Mouse (Mus musculus) forebrain, embryonic 14.5 days (tissue): ENCODE data around the gene Wnt9b. TPM values are rescaled to one million over a fixed set of nuclear protein-coding genes. Genes with fewer than 3 reads are reported as not detected.

ENCODE experiments used
- ATAC-seq: fragments of 200-750 bp; cut with Nextera tagmentation; 2 replicates; pipeline ENCODE4 v1.8.0; 2017; ENCODE audit warnings: mild to moderate bottlenecking, moderate library complexity
- DNase-seq: peaks from one replicate; pipeline ENCODE4 v3.0.0-alpha.2; 2015; ENCODE audit warnings: low spot score
- H3K27ac ChIP-seq: fragments of 300-500 bp; sonication (generic); 2 replicates; pipeline ENCODE4 v1.5.1; 2014; ENCODE audit warnings: low read depth, mild to moderate bottlenecking, control low read depth, low read length, moderate library complexity
- H3K27me3 ChIP-seq: fragments of 300-500 bp; sonication (generic); replicated peaks from 2 replicates; pipeline ENCODE4 v1.6.1; 2014; ENCODE audit warnings: low read length, control low read depth, mixed read lengths; ENCODE audit not compliant: control insufficient read depth, insufficient read depth
- H3K36me3 ChIP-seq: fragments of 300-500 bp; sonication (generic); 2 replicates; pipeline ENCODE4 v1.6.1; 2014; ENCODE audit warnings: low read length, control low read depth; ENCODE audit not compliant: control insufficient read depth, insufficient read depth
- H3K4me1 ChIP-seq: fragments of 300-500 bp; sonication (generic); 2 replicates; pipeline ENCODE4 v1.6.1; 2014; ENCODE audit warnings: antibody characterized with exemption, low read length, control low read depth; ENCODE audit not compliant: control insufficient read depth, insufficient read depth
- H3K4me2 ChIP-seq: fragments of 300-500 bp; sonication (generic); 2 replicates; pipeline ENCODE4 v1.6.1; 2014; ENCODE audit warnings: mild to moderate bottlenecking, control low read depth, low read length
- H3K4me3 ChIP-seq: fragments of 300-500 bp; sonication (generic); 2 replicates; pipeline ENCODE4 v1.5.1; 2014; ENCODE audit warnings: low read depth, low read length, control low read depth
- H3K9ac ChIP-seq: fragments of 300-500 bp; sonication (generic); 2 replicates; pipeline ENCODE4 v1.6.1; 2014; ENCODE audit warnings: mild to moderate bottlenecking, low read length, control low read depth, moderate library complexity
- H3K9me3 ChIP-seq: fragments of 300-500 bp; sonication (generic); replicated peaks from 2 replicates; pipeline ENCODE4 v1.6.1; 2016; ENCODE audit warnings: low read length, control low read depth, mixed read lengths; ENCODE audit not compliant: control insufficient read depth
- WGBS: fragments of 180-500 bp; shearing (Covaris S2); extraction: QIAGEN DNeasy Blood & Tissue Kit; methylation state at CpG from one replicate; pipeline ENCODE4 v1.1.7; 2014; 5-methylcytosine and 5-hydroxymethylcytosine counted together
- polyA plus RNA-seq: library from polyadenylated mRNA; unstranded; fragments of >200 nt; fragmentation: Nextera tagmentation; extraction: Ambion mirVana; gene quantifications from 2 replicates; pipeline ENCODE4 v1.2.1, GENCODE M21; 2014

Gene Wnt9b
- polyA plus RNA-seq, 1 experiment from 2014 or later, result 0.10 TPM

DNA sequence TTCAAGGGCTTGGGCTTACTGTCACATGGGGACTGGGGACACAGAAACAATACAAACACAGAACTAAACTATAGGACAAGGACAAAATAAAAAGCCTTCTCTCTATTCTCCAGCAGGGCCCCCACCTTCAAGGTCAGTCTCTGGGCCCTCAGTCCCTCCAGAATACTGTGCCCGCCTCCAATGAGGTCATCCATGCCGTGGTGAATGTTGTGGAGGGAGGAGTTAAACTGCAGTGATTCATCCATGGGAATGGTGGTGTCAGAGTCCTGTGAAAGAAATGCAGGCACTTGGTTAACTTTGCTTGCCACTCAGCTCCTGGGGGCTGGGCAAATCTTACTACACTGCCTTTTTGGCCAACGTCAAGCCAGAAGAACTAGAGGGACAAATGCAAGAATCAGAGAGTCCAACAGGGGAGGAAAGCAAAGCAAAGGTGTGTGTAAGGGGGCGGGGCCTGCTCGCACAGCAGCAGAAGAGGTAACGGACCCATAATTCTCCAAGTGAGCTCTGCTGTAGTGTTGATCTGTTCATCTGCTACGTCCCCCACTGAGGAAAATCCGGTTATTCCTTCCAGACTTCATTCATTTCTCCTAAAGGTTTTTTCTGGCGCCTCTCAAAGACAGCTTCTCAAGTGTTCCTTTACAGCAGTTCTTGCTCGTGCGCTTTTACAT, 65.8 kb downstream of the Wnt9b start:
- DNase-seq (no peak), ATAC-seq (no peak)
- Histone ChIP-seq H3K27me3 (no peaks in the 10 kb centered on the region), H3K4me1 (no peaks in the 10 kb centered on the region), H3K9ac (no peak overlapping the region), H3K4me2 (no peak overlapping the region), H3K27ac (no peak overlapping the region), H3K9me3 (no peaks in the 10 kb centered on the region), H3K4me3 (no peak overlapping the region), H3K36me3 (peaks cover 91% of the 10 kb centered on the region)
- 64% methylated on average over 11 of the region's 11 CpGs for WGBS

Other genes starting within 250 kb of the Wnt9b start
- not detected in 2 replicates for gene Lrrc37a, start 245.2 kb downstream of the Wnt9b start, polyA plus RNA-seq
- gene Gm884, start 128.7 kb downstream of the Wnt9b start, polyA plus RNA-seq, result not detected in 2 replicates
- not detected in 2 replicates for gene Lyzl6, start 110.9 kb downstream of the Wnt9b start, polyA plus RNA-seq
- 2.3 and 3.2 TPM in 2 replicates for gene Rprml, start 100.3 kb downstream of the Wnt9b start, polyA plus RNA-seq
- 105 and 106 TPM in 2 replicates for gene Gosr2, start 51.9 kb downstream of the Wnt9b start, polyA plus RNA-seq
- gene Wnt3, start 24.3 kb upstream of the Wnt9b start, polyA plus RNA-seq, result 5.7 and 6.6 TPM in 2 replicates
- gene Nsf, start 204.2 kb upstream of the Wnt9b start, polyA plus RNA-seq, result 64.4 and 81.6 TPM in 2 replicates
- gene Arf2, start 216.9 kb upstream of the Wnt9b start, polyA plus RNA-seq, result 176 and 193 TPM in 2 replicates